Mouse (Mus musculus) kidney, adult 9 months (tissue): ENCODE data around the gene Fstl4.

Source experiments
- DNase-seq: peaks from one replicate; pipeline ENCODE4 v3.0.0; 2022

The Fstl4 gene

GRCm38 (mm10) chr11:52915648-52916047, 151.2 kb downstream of the Fstl4 start:
- no peak for DNase-seq

DNA sequence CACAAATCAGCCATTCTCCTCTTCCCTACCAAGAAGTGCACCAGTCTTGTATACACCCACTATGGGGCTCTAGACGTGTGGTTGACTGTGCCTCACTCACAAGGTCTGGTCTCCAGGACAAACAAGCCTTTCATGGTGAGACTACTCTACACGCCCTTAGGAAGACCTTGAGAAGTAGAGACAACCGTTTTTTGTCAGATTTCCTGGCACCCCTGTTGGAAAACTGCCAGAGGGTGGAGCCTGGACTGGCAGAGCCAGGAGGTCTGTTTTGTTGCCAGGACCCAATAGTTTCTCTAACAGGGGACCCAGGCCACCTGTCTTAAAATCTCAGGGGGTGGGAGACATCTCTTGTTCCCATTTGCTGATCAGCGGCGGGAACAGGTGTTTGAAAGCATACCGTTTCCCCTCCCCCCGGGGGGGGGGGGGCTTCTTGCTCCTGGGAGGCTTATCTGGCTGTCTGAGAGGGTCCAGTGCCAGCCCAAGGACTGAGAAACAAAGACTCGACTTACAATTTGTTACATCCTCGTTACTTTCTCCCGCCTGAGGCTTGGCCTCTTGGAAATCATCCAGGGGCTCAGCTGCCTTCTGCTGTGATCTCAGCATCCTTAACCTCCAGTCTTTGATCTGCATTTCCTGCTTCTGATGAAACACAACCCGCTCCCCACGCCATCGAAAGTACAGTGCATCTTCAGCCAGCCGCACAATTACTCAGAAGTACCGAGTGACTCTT, 155.0 kb downstream of the Fstl4 start:
- DNase-seq: no peak

DNA sequence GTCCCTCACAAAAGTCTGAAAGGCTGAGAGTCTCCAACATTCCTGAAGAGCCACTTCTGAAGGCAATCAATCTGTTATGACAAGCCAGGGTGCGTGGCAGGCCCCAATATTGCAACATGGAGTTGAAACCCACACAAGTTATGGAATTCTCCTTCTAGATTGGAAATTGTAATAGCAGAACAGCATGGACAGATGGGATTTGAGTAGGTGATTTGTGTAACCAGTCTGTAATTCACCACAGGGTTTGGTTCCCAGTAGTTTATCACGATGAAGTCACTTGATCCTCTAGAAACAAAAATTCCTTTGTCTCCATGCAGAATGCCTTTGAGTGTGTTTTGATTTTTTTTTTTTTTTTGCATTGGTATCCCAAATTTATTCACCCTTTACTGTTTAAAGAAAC, 159.8 kb downstream of the Fstl4 start:
- DNase-seq: no peak

GRCm38 (mm10) chr11:52928321-52928720, 163.9 kb downstream of the Fstl4 start:
- DNase-seq: no peak

DNA sequence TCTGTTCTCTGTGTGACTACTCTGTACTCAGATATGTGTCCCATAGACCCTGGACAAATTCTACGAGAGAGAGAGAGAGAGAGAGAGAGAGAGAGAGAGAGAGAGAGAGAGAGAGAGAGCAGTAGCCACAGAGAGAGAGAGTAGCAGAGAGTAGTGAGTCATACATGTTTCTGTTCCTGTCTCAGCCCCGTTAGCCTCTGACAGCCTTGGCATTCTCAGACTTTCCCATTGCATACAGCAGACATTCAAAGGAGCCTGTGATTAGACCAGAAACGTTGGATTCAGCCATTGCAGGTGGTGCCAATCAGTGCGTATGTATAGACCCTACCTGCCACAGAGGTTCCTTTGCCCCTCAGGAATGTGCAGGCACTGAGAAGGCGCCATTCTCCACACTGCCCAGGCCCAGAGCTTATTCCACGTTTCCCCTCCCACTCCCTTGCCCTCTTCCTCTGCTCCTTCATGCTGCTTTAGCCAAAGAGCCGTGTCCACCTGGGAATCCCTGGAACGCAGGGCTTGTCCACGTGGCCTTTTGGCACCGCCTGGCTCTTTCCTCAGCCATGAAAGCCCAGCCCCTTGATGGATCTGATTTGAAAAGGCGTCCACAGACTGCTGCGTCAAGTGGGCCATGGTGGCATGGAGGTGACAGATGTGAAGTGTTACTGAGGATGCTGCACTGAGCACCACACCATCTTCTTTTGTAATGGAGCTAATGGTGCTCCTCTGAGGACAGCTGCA, 175.1 kb downstream of the Fstl4 start:
- no peak for DNase-seq

DNA sequence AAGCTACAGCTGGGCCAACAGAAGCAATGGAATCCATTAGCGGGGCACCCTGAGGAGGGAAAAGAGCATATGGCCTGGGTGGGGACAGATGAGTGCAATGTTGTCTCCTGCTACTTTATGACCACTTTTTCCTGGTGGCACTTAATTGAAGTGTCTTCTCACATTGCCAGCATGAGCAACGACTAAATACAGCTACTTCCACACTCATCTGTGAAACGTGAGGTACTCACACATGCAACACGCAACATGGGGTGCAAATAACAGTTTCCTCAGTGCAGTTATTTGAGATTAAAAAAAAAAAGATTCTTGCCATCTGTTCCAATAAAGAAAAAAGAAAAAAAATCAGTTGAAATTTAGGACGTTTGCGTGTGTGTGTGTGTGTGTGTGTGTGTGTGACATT, 178.5 kb downstream of the Fstl4 start:
- DNase-seq: no peak

DNA sequence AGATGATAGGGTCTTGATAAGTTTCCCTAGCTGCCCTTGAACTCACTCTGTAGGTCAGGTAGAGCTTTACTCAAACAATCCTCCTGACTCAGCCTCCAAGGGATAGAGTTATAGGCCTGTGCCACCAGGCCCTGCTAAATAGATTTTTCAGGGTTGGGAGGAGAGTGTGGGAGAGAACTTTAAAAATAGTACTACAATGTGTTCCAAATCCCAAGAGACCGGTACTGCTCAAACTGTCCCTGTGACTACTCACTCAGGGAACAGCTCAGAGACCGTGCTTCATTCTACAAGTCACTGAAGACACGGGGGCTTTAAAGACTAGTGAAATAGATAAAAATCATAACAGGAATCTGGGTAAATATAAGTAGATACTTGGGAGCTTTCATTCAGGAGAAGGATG, 190.6 kb downstream of the Fstl4 start:
- DNase-seq: no peak

DNA sequence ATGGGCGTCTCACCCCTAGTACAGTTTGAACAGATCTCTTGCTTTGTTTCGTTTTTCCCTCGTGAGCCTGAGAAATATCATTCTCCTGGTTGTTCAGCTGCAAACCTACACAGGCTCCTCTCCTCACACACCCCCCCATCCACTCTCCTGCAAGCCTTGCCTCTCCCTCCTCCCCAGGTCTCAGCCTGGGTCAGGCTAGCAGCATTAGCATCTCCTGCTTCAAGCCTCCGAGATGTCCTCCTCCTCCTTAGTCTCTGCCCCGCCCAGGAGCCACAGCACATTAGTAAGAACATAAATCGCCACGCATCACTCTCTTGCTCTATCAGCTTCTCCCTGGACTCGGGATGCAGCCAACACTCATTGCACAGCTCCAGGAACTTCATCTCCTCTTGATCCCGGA, 204.4 kb downstream of the Fstl4 start:
- no peak for DNase-seq

GRCm38 (mm10) chr11:52970396-52970795, 206.0 kb downstream of the Fstl4 start:
- DNase-seq: no peak

GRCm38 (mm10) chr11:52986986-52987385, 222.6 kb downstream of the Fstl4 start:
- DNase-seq: no peak

- DNase-seq: no peak
Measured at GRCm38 (mm10) chr11:52994688-52995087, 230.3 kb downstream of the Fstl4 start.

DNA sequence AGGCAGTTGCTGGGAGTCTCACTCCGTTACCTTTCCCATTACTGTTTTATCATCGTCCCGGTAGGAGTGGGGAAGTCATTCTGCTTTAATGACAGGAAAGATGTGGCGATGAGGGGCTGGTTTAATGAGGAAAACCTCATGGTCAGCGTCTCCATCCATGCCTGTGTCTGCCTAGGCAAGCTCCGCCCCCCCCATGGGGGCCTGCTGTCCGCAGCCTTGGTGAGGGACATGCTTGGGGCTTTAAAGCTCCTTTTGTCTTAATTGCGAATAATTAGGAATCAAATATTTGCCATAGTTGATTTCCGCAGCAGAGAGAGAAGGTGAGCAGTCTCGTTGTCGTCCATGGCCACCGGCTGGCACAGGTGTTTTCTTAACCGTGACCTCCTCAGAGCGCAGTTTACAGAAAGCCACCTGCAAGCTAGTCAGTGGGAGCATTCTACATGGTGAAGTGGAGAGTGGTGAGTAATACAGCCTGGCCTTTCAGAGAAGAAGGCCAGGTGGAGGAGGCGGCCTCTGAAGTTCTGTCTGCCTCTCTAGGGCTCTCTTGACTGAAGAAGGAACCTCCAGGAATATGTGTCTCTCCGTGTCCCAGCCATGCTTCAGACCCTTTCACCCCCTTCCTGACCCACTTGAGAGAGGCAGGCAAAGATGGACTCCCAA, 232.1 kb downstream of the Fstl4 start:
- no peak for DNase-seq

DNA sequence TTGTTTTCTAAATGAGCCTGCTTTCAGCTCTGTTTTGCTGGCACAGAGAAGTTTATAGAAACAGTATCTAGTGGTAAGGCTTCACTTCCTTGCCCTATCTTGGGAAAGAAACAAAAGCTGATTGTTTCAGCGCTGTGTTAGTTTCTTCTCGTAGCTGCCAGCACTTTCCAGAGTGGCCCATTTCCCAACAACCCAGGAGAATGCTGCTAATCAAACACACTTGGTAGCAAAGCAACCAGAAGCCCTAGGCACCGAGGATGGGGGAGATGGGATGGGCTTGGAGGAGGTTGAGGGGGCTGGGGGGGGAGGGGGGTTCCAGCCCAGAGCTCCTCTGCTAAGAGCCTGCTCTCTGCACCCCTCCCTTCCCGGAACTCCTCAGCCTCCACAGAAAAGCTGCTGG, 233.0 kb downstream of the Fstl4 start:
- DNase-seq: no peak

- DNase-seq: no peak
Measured at GRCm38 (mm10) chr11:53000226-53000625, 235.8 kb downstream of the Fstl4 start.

DNA sequence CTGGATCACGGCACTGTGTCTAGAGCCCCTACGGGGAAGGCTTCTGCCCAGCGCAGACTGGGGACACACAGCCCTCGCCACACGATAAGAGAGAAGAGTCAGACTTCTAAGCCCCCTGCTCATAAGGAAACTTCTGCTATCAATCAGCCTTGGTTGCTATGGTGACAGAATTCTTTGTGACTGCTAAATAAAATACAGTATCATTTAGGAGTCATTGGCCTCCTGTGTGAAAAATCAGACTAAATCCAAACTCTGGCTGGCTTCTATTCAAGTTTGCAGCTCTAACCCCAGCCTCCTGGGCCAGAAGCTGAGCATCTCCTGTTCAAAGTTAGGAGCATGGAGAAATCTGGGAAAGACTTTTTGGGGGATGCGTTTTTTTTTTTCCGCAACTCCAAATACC, 238.9 kb downstream of the Fstl4 start:
- DNase-seq: no peak

- DNase-seq: no peak
Measured at GRCm38 (mm10) chr11:53003811-53004210, 239.4 kb downstream of the Fstl4 start.

DNA sequence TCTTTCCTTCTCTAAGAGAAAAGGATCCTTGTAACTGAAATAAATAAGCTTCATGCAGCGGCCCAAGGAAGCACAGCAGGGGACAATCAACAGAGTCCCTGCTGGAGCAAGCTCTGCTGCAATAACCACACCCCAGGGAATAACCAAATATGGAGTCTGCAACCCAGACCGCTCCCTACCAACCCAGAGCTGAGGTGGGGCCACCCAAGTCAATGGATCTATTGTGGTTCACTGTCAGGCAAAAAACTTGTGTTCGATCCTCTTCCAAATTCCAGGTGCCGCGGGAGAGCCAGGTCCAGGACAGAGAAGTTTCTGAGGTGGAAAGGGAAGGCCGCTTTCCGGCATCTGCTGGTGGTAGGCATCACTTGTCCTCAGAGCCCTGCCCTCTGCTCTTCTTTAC, 245.2 kb downstream of the Fstl4 start:
- DNase-seq: no peak

DNA sequence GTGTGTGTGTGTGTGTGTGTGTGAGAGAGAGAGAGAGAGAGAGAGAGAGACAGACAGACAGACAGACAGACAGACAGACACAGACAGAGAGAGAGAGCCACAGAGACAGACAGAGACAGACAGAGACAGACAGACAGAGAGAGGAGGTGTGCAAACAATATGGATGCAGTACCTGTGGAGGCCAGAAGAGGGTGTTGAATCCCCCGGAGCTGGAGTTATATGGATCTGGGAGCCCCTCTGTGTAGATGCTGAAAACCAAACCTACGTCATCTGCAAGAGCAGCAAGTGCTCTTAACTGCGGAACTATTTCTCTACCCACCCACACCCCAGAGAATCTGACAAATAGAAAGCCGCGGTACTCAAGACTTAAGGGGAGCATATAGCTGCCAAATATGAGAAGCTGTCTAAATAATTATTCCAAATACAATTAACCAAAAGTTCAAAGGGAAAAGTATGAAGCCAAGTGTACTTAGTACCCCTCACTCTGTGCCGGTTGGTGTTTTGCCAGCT, 247.6 kb downstream of the Fstl4 start:
- DNase-seq: no peak

DNA sequence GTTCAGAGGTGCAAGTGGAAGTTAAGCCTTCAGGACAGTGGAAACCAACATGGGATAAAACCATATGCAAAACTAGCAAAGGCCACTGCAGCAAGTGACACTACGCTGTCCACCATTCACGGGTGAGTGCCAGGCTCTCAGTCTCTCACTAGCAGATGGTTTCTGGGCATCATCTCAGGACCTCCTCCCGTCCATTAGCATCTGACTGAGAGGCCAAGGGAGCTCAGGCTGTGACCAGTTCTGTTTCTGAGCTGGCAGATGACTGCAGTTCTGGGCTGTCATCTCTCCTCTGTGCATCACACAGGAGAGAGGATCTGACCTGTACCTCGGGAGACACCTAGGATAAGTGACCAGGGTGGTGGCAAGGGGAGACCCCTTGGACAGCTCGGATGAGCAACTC, 249.5 kb downstream of the Fstl4 start:
- no peak for DNase-seq

DNA sequence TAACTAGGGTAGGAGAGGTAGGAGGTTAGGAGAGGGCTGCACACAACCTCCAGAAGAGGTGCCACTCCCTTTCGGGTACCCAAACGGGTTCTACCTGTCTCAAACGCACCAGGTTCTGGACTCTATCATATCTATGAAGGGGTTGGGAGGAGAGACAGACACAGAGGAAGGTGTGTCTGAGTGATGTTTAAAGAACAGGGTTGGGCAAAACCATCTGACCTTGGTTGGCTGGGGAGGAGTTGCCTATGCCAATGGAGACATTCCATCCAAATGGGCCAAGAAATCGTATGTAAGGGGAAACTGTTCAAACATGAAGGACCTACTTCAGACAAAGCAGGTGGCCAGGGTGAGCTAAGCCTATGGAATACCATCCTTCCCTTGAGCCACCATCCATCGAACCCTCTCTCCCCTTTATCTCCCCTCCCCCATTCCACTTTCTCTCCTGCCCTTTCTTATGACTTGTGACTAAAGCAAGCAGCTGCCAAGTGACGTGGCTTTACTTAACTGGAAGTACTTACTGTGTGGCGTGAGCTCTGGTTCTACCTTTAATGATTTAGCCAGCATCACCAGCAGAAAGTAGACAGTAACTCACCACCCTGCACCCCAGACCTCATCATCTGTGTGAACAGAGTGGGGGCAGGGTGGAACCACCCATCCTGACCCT, 252.1 kb downstream of the Fstl4 start:
- no peak for DNase-seq

- no peak for DNase-seq
Measured at GRCm38 (mm10) chr11:53019509-53019908, 255.1 kb downstream of the Fstl4 start.

DNA sequence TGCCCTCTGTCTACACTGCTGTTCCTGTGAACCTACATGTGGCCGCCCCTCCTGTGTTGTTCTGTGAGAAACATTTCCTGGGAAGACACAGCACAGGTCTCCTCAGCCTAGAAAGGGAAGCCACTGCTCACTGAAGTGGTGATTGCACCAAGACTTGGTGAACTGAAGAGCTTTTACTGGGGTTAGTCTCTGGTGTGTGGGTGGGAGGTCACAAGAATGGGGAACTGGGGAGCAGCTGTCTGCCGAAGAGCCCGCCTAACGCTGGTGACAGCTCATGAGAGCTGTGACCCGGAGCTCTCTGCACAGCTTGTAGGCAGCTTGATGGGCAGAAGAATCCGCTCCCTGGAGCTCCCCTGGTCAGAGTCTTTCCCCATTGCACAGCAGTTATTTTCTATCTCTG, 260.0 kb downstream of the Fstl4 start:
- DNase-seq: no peak

- no peak for DNase-seq
Measured at GRCm38 (mm10) chr11:53025686-53026085, 261.3 kb downstream of the Fstl4 start.
